9 mouse cellular contexts compared by ENCODE assay signal in the genomic region with DNA sequence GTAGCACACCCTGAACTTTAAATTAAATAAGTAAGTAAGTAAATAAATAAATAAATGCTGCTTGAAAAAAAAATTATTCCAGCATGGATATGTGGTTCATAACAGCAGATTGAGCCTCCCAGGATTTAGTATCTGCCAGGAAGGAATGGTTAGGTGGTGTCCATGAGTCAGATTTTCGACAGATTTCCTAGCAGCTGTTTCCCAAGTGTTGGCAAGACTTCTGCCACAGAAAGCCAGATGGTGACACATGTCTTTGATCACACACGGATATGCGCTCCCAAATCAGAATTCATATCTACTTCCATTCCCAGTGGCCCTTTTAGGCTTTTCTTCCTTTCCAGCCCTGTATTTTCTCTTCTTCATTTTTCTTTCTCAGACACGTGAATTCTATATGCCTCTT. TPM values are rescaled to one million over a fixed set of nuclear protein-coding genes. Genes with fewer than 3 reads are reported as not detected.
A peak's percentile ranks its signal among the peaks of the same experiment; 100 is the strongest.
DNase-seq lines count a peak whose midpoint lies in the region; ATAC-seq and TF ChIP-seq lines count a peak whose summit lies in the region.
"Had no signal": no experiment of that assay in that cellular context is flagged by ENCODE, and none has a peak within 500 bp of the region (broad histone marks: within the 10 kb centered on the region; RNA-seq: fewer than 3 reads in every experiment).

No protein-coding gene starts in this region.

- no peak overlapping the region for H3K27ac ChIP-seq in midbrain, postnatal 0 days (ENCODE audit: low read depth, low read length)
- H3K27ac ChIP-seq in midbrain, embryonic 13.5 days = no peak overlapping the region
- H3K27ac ChIP-seq: stomach, embryonic 15.5 days had no signal

- H3K9ac ChIP-seq in midbrain, postnatal 0 days (replicated peaks; ENCODE audit: low read length, poor library complexity, severe bottlenecking) = no peak overlapping the region
- H3K9ac ChIP-seq in midbrain, embryonic 13.5 days (replicated peaks) = no peak overlapping the region
- H3K9ac ChIP-seq: stomach, embryonic 15.5 days had no signal

- H3K27me3 ChIP-seq in midbrain, postnatal 0 days (ENCODE audit: insufficient read depth, low read length) = no peaks in the 10 kb centered on the region
- H3K27me3 ChIP-seq in midbrain, embryonic 13.5 days = no peaks in the 10 kb centered on the region
- H3K27me3 ChIP-seq: stomach, embryonic 15.5 days had no signal

- TF ChIP-seq CTCF in midbrain, postnatal 0 days (IDR thresholded peaks at IDR 0.05) = no peak

- no peaks in the 10 kb centered on the region for H3K4me1 ChIP-seq in midbrain, postnatal 0 days (ENCODE audit: insufficient read depth, low read length)
- peaks cover 14% of the 10 kb centered on the region; the same call in 1 of the 2 replicates for H3K4me1 ChIP-seq in midbrain, embryonic 13.5 days (replicated peaks)

- no peak for ATAC-seq in midbrain, postnatal 0 days (ENCODE audit: low FRiP score)
- no peak for ATAC-seq in midbrain, embryonic 13.5 days

- no peaks in the 10 kb centered on the region for H3K36me3 ChIP-seq in midbrain, postnatal 0 days (ENCODE audit: insufficient read depth, low read length)
- no peaks in the 10 kb centered on the region for H3K36me3 ChIP-seq in midbrain, embryonic 13.5 days
- H3K36me3 ChIP-seq: stomach, embryonic 15.5 days had no signal

- no peak overlapping the region for H3K4me3 ChIP-seq in midbrain, postnatal 0 days (ENCODE audit: low read depth, low read length)
- H3K4me3 ChIP-seq in midbrain, embryonic 13.5 days (replicated peaks) = no peak overlapping the region
- H3K4me3 ChIP-seq: stomach, embryonic 15.5 days had no signal

- no peaks in the 10 kb centered on the region for H3K9me3 ChIP-seq in midbrain, postnatal 0 days (ENCODE audit: low read length)
- H3K9me3 ChIP-seq in midbrain, embryonic 13.5 days = no peaks in the 10 kb centered on the region
- H3K9me3 ChIP-seq: stomach, embryonic 15.5 days had no signal

- DNase-seq in cerebellum, postnatal 10 days = peak; percentile 74 to 76
- no peak for DNase-seq in cerebellum, adult 11 months
- peak; percentile 75 for DNase-seq in midbrain, postnatal 0 days (ENCODE audit: low spot score)
- DNase-seq in layer of hippocampus, adult 11-12 months (ENCODE audit: low spot score) = peak; percentile 85
- DNase-seq in right cerebral cortex, postnatal 10 days (ENCODE audit: low spot score in 2 of 2) = peak; percentile 74 to 83
- DNase-seq in cerebellum, adult 11-12 months = no peak
- DNase-seq in kidney, postnatal 10 days = no peak

- no peak overlapping the region for H3K4me2 ChIP-seq in midbrain, postnatal 0 days (ENCODE audit: low read depth, low read length, poor library complexity, severe bottlenecking)
- H3K4me2 ChIP-seq in midbrain, embryonic 13.5 days (replicated peaks) = no peak overlapping the region
- H3K4me2 ChIP-seq: stomach, embryonic 15.5 days had no signal

- 72% methylated on average over 4 of the region's 4 CpGs for WGBS in midbrain, postnatal 0 days
- WGBS in midbrain, embryonic 13.5 days = 77% methylated on average over 4 of the region's 4 CpGs

RNA-seq across cellular contexts. Expression of a gene that starts 28.5 kb away (rescaled TPM):
- 31.2 and 36.6 TPM in 2 replicates for total RNA-seq in midbrain, postnatal 0 days (2014; rRNA removed)
- polyA plus RNA-seq in midbrain, postnatal 0 days (2015; fragmentation: Nextera tagmentation; extraction: Ambion mirVana) = 19.1 and 20.5 TPM in 2 replicates
- polyA plus RNA-seq in midbrain, embryonic 13.5 days (2015; fragmentation: Nextera tagmentation; extraction: Ambion mirVana) = 9.4 and 9.6 TPM in 2 replicates

Comparison
In these comparisons a context has a peak if more than half of its experiments do, and no peak if none do; other contexts are left out.
1. DNase-seq: peak in cerebellum, postnatal 10 days (2 of 2), midbrain, postnatal 0 days (single experiment), layer of hippocampus, adult 11-12 months (single experiment) and right cerebral cortex, postnatal 10 days (2 of 2); none in cerebellum, adult 11 months (single experiment), cerebellum, adult 11-12 months (single experiment) and kidney, postnatal 10 days (single experiment).